Mouse (Mus musculus): ENCODE results near the gene Mark1.

DNA sequence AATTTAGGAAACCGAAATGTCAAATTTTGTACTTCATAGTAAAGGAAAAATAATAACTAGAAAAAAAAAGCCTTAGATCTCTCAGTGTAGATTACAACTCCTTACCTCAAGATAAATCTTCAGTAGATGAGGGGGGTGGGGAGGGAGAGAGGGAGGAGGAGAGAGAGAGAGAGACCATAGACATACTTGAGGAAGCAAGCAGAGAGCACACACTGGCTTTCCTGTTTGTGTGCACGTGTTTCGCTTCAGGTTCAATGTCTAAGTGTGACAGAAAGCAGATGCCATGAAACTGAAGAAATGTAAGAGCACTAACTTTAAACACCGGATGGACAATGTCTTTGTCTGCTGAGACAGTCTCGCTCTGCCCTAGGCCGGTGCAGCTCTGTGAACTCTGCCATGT is 41.0 kb downstream of the Mark1 start:
- TF ChIP-seq EP300 (IDR thresholded peaks at IDR 0.05; ENCODE audit: low read depth) (no peak), CTCF (IDR thresholded peaks at IDR 0.05; ENCODE audit: low read depth) (no peak)
